Mouse (Mus musculus): ENCODE data around the gene Spry1. TPM values are rescaled to one million over a fixed set of nuclear protein-coding genes. Genes with fewer than 3 reads are reported as not detected.

The Spry1 gene
- total RNA-seq, 2 experiments from 2014 or later: 15.5 to 21.9 TPM

- DNase-seq (ENCODE audit: low spot score): no peak
These were observed 32.7 kb downstream of the Spry1 start for GRCm38 (mm10) chr3:37672266-37673040.

GRCm38 (mm10) chr3:37673513-37674261 is 33.9 kb downstream of the Spry1 start:
- DNase-seq (ENCODE audit: low spot score): no peak

- DNase-seq (ENCODE audit: low spot score): no peak
These were observed 35.3 kb downstream of the Spry1 start for GRCm38 (mm10) chr3:37675056-37675525.

- no peak for DNase-seq (ENCODE audit: low spot score)
These were observed 36.5 kb downstream of the Spry1 start for GRCm38 (mm10) chr3:37676291-37676690.

GRCm38 (mm10) chr3:37686219-37686618 is 46.5 kb downstream of the Spry1 start:
- DNase-seq (ENCODE audit: low spot score): no peak

GRCm38 (mm10) chr3:37686751-37687150 is 47.0 kb downstream of the Spry1 start:
- DNase-seq (ENCODE audit: low spot score): no peak

- DNase-seq (ENCODE audit: low spot score): peak; percentile 52
These were observed 47.6 kb downstream of the Spry1 start for GRCm38 (mm10) chr3:37687158-37687980.

GRCm38 (mm10) chr3:37692945-37693344 is 53.2 kb downstream of the Spry1 start:
- DNase-seq (ENCODE audit: low spot score): no peak

GRCm38 (mm10) chr3:37693552-37693951 is 53.8 kb downstream of the Spry1 start:
- no peak for DNase-seq (ENCODE audit: low spot score)

Other genes starting within 250 kb of the Spry1 start
- gene Spata5, start 220.1 kb upstream of the Spry1 start, total RNA-seq (2021): 10 to 100 TPM in 1 of 2 experiments, 1 to 10 TPM in 1; 8.2 to 11.0 TPM
- gene Nudt6, start 219.7 kb upstream of the Spry1 start, total RNA-seq (2021): 10 to 100 TPM; 25.4 to 26.8 TPM
- gene Gm5148, start 84.5 kb downstream of the Spry1 start, total RNA-seq (2021): under 1 TPM in 1 of 2 experiments, not detected in 1; 0.24 TPM

All from gastrocnemius, adult 18-20 months (tissue).